Mouse (Mus musculus) stomach, embryonic 14.5 days (tissue): ENCODE results near the gene Polr2g. TPM values are rescaled to one million over a fixed set of nuclear protein-coding genes. Genes with fewer than 3 reads are reported as not detected.

Source experiments
- polyA plus RNA-seq: library from polyadenylated mRNA; unstranded; fragments of >200 nt; fragmentation: Nextera tagmentation; extraction: Ambion mirVana; gene quantifications from 2 replicates; pipeline ENCODE4 v1.2.1, GENCODE M21; 2014

Gene Polr2g
- polyA plus RNA-seq, 1 experiment from 2014 or later: 151 TPM

Other genes with a start within 250 kb of the Polr2g start
- not detected in 2 replicates for gene Slc22a8, start 207.3 kb downstream of the Polr2g start, polyA plus RNA-seq
- gene Slc22a6, start 180.5 kb downstream of the Polr2g start, polyA plus RNA-seq: not detected in 2 replicates
- 0.35 and 0.38 TPM in 2 replicates for gene Chrm1, start 134.8 kb downstream of the Polr2g start, polyA plus RNA-seq
- gene Slc3a2, start 75.2 kb downstream of the Polr2g start, polyA plus RNA-seq: 80.8 and 91.1 TPM in 2 replicates
- 79.4 and 85.6 TPM in 2 replicates for gene Wdr74, start 62.8 kb downstream of the Polr2g start, polyA plus RNA-seq
- gene 1700092M07Rik, start 57.9 kb downstream of the Polr2g start, polyA plus RNA-seq: 1.0 and 1.9 TPM in 2 replicates
- 141 and 143 TPM in 2 replicates for gene Stx5a, start 57.2 kb downstream of the Polr2g start, polyA plus RNA-seq
- 168 and 178 TPM in 2 replicates for gene Nxf1, start 41.5 kb downstream of the Polr2g start, polyA plus RNA-seq
- 178 and 194 TPM in 2 replicates for gene Tmem223, start 27.6 kb downstream of the Polr2g start, polyA plus RNA-seq
- 85.4 and 94.0 TPM in 2 replicates for gene Tmem179b, start 24.1 kb downstream of the Polr2g start, polyA plus RNA-seq
- gene Taf6l, start 12.2 kb downstream of the Polr2g start, polyA plus RNA-seq: 17.1 and 17.5 TPM in 2 replicates
- gene Zbtb3, start 4.0 kb upstream of the Polr2g start, polyA plus RNA-seq: 4.7 and 5.2 TPM in 2 replicates
- gene Ttc9c, start 20.8 kb upstream of the Polr2g start, polyA plus RNA-seq: 47.5 and 51.7 TPM in 2 replicates
- 10.0 and 10.1 TPM in 2 replicates for gene Hnrnpul2, start 21.4 kb upstream of the Polr2g start, polyA plus RNA-seq
- not detected in 2 replicates for gene AC129217.1, start 31.2 kb upstream of the Polr2g start, polyA plus RNA-seq
- 42.5 and 43.0 TPM in 2 replicates for gene Bscl2, start 38.9 kb upstream of the Polr2g start, polyA plus RNA-seq
- gene Gng3, start 40.6 kb upstream of the Polr2g start, polyA plus RNA-seq: 13.9 and 17.8 TPM in 2 replicates
- 1.2 and 1.6 TPM in 2 replicates for gene Lrrn4cl, start 52.2 kb upstream of the Polr2g start, polyA plus RNA-seq
- 154 and 162 TPM in 2 replicates for gene Ubxn1, start 72.9 kb upstream of the Polr2g start, polyA plus RNA-seq
- 63.9 and 67.6 TPM in 2 replicates for gene Uqcc3, start 82.3 kb upstream of the Polr2g start, polyA plus RNA-seq
- gene Lbhd1, start 85.2 kb upstream of the Polr2g start, polyA plus RNA-seq: 58.5 and 82.3 TPM in 2 replicates
- gene Gm49403, start 85.4 kb upstream of the Polr2g start, polyA plus RNA-seq: not detected in 2 replicates
- gene 1810009A15Rik, start 90.3 kb upstream of the Polr2g start, polyA plus RNA-seq: 71.0 and 82.4 TPM in 2 replicates
- not detected in 2 replicates for gene Gm49416, start 90.3 kb upstream of the Polr2g start, polyA plus RNA-seq
- gene Ints5, start 94.4 kb upstream of the Polr2g start, polyA plus RNA-seq: 29.3 and 33.5 TPM in 2 replicates
- gene Ganab, start 99.5 kb upstream of the Polr2g start, polyA plus RNA-seq: 82.0 and 90.3 TPM in 2 replicates
- 35.7 and 37.5 TPM in 2 replicates for gene B3gat3, start 121.8 kb upstream of the Polr2g start, polyA plus RNA-seq
- gene Rom1, start 130.8 kb upstream of the Polr2g start, polyA plus RNA-seq: 1.0 and 2.0 TPM in 2 replicates
- gene Eml3, start 131.0 kb upstream of the Polr2g start, polyA plus RNA-seq: 16.8 and 18.2 TPM in 2 replicates
- gene Mta2, start 143.3 kb upstream of the Polr2g start, polyA plus RNA-seq: 41.5 and 45.3 TPM in 2 replicates
- gene Tut1, start 155.3 kb upstream of the Polr2g start, polyA plus RNA-seq: 27.2 and 27.6 TPM in 2 replicates
- gene Eef1g, start 168.5 kb upstream of the Polr2g start, polyA plus RNA-seq: 469 and 470 TPM in 2 replicates
- gene Ahnak, start 190.7 kb upstream of the Polr2g start, polyA plus RNA-seq: 33.4 and 40.6 TPM in 2 replicates